Mouse (Mus musculus): ENCODE data around the gene Olfr331.
"Not testable (repeated sequence)": the region's sequence is repeated elsewhere in the genome, so short reads cannot be mapped to it uniquely, and the experiment has no call there.

Gene Olfr331

DNA sequence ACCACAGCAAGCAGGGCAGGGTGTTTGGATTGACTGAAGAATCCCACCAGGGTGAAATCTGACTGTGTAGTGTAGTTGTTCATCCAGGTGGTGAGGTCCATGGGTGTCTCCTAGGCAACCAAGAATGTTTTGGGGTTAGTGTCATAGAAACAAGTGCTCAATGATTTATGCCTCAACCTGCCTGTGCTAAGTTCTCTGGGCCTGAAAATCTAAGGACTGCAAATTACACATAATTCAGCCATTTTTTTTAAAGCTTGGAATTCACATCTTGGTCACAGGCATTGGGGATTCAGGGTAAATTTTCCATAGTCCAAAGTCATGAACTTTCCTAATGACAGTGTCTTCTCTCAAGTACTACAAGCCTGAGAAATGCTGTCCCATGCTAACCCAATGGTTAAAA is at the start of gene Olfr331:
Olfr331 (minus strand) TSS at position 101 of the 400 bp plus-strand sequence.
- not testable (repeated sequence) for DNase-seq (ENCODE audit: inconsistent age in 2 of 2, low spot score in 1 of 2)

DNA sequence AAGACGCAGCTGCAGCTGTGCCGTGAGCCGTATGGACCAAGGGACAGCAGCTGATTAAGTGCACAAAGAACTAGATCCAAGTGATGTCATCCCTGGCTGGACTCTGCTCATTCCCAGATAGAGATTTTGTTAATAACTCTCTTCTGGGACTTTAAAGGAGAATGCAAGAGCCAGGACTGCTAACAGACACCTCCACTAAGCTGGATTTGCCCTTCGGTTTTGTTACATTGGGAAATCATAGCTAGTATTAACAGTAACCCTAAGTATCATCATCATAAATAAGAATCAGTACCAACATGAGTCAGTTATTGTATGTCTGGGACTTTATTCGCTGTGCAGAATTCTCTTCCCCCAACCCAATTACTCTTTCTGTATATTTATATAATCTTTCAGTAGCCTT is 44.0 kb upstream of the Olfr331 start, which contains the start of gene Olfr329-ps:
Olfr329-ps (minus strand) TSS at position 101 of the 400 bp plus-strand sequence.
- no peak for DNase-seq (ENCODE audit: inconsistent age in 2 of 2, low spot score in 1 of 2)

DNA sequence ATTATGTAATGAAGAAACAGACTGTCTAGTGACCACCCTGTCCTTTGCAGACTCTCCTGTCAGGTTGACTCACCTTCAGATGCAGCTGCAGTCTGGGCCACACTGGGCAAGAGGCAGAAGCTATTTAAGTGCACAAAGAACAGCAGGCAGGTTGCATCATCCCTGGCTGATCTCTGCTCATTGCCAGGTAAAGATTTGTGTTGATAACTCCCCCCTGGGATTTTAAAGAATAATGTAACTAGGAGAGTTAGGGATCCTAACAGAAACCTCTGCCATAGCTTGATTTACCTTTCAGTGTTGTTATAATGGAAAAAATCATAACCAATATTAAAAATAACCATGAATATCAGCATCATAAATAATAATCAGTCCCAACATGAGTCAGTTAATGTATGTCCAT is 32.4 kb upstream of the Olfr331 start, which contains the start of gene Olfr330:
Olfr330 (minus strand) TSS at position 101 of the 400 bp plus-strand sequence.
- not testable (repeated sequence) for DNase-seq (ENCODE audit: inconsistent age in 2 of 2, low spot score in 1 of 2)

DNA sequence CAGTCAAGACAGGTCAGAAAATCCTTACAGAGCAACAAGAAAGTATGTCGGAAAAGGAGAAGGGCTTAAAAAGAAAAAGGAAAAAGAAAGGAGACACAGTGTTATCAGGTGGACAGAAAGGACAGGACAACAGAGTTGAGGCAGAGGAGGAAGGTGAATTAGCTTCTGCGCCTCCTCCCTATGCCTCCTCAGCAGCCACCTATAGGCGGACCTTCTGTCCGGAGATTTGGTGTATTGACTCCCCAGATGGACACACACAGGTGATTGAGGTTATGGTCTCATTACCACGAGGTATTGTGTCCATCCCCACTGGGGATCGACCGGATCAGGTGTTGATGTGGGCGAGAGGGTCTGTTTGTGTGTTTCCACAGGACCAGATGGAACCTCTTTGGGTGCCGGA is 17.4 kb upstream of the Olfr331 start:
- DNase-seq (ENCODE audit: inconsistent age in 2 of 2, low spot score in 1 of 2) = peak; percentile 24 to 41

DNA sequence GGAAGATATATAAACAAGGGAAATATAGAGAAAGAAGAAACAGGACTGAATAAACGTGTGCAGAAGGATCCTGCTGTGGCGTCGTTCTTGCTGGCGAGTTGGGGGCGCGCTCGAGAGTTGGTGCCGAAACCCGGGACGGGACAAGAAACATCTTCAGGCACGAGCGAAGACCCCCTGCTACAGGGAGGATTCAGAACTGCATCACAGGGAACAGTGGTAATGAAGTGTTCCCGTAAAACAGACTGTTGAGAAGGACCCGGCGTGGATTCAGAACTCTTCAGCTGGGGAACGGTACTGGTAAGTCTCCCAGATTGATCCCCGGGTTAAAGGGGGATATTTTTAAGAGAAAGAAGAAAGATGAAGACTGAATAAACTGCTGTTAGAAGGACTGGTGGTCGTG is 16.5 kb upstream of the Olfr331 start:
- DNase-seq (ENCODE audit: inconsistent age in 2 of 2, low spot score in 1 of 2) = peak; percentile 63 to 82

DNA sequence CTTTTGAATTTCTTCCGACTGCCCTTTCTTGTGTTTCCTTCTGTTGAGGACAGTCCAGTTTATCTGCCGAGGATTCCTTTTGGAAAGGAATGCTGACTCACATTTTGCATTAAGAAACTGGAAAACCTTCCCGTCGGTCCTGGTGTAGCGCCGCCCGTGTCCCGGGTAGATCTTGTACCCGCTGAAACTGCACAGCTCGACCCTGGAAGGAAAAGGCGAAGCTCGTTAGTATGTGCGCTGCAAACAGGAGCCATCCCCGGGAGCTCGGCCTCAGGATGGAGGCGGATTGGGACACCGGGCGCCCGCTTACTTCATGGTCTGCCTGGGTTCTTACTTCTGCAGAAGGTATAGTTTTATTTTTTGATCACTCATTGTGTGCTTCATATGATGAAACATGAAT is 6.7 kb upstream of the Olfr331 start:
- DNase-seq (ENCODE audit: inconsistent age in 2 of 2, low spot score in 1 of 2) = not testable (repeated sequence)

DNA sequence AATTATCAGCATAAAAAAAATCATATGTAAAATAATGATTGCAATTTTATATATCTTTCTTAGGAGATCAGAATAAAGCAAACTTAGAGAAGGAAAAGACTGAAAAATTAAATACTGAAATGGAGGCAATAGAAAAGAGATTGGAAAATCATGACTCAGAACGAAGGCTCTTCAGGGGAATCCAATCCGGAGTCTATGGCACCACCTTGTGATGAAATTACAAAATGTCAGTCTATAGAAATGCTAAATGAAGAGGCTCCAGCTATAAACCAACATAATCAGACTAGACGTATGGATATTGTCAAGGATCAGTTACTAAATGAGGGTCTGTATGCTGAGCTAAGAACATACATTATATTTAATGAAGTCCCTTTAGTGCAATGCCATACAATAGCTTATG is 3.1 kb downstream of the Olfr331 start:
- no peak for DNase-seq (ENCODE audit: inconsistent age in 2 of 2, low spot score in 1 of 2)

DNA sequence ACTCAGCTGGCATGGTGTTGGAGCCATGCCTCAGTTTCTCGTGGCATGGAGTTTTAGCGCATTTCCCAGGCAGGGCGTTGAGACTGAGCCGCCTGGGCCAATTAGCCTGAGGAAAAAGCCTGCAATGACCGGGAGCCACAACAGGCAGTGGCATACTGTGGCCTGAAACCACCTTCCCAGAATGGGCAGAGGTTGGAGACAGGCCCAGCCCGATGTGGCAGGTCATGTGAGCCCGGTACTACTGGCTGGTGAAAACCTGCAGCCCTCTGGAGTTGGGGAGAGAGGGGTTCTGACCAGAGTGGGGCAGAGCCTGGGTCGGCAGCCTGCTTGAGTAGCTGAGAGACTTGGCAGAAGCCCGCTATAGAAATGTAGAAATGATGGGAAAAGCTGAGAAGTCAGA is 3.6 kb downstream of the Olfr331 start:
- no peak for DNase-seq (ENCODE audit: inconsistent age in 2 of 2, low spot score in 1 of 2)

DNA sequence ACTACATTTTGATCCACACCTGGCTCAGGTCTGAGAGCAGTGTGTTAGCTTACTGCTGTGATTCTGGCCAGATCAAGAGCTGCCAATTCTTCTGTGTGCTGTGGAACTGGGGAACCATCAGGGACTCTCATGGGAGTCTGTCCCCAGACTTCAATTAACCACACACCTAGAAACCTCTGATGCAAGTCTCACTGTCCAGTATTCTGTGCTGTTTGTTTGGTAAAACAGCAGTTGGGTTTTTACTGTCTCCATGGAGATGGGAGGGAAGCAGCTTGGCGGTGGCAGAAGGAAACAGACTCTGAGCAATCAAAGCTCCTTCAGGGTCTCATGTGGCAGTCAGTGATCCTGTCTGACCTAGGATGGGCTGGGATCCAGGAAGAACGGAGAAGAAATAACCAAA is 9.9 kb downstream of the Olfr331 start, which contains the start of gene Olfr332:
Olfr332 (minus strand) TSS at position 101 of the 400 bp plus-strand sequence.
- no peak for DNase-seq (ENCODE audit: inconsistent age in 2 of 2, low spot score in 1 of 2)

DNA sequence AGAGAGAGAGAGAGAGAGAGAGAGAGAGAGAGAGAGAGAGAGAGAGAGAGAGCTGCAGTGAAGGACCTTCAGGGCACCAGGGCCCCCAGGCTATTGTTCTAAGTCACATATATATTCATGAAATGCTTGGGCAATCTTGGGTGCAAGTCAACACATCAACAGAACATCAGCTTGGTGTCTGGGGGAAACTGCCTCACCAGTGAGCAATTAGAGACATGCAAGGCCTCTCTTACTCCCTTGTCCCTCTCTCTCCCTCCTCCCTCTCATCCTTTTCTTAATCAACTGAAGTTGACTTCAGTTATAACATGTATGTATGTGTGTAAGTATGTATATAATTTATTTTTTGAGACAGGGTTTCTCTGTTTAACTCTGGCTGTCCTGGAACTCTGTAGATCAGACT is 40.2 kb downstream of the Olfr331 start, which contains the start of gene Olfr30:
Olfr30 (minus strand) TSS at position 101 of the 400 bp plus-strand sequence.
- no peak for DNase-seq (ENCODE audit: inconsistent age in 2 of 2, low spot score in 1 of 2)

DNA sequence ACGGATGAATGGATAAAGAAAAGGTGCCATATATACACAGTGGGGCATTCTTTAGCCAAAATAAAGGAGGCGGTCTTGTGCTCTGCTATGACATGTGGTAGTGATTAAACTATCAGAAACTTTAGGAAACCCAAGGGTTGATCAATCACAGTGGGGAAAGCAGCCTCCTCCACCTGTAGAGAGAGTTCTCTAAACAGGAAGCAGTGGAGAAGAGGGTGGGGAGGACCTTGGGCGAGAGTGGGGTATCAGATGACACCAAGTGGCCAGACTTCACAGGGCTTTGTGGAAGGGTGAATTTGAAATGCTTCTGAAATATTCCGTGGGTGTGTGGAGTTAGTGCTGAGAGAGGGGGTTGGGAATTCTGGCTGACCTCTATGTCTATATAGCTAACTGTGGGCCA is 48.8 kb downstream of the Olfr331 start:
- DNase-seq (ENCODE audit: inconsistent age in 2 of 2, low spot score in 1 of 2) = no peak

DNA sequence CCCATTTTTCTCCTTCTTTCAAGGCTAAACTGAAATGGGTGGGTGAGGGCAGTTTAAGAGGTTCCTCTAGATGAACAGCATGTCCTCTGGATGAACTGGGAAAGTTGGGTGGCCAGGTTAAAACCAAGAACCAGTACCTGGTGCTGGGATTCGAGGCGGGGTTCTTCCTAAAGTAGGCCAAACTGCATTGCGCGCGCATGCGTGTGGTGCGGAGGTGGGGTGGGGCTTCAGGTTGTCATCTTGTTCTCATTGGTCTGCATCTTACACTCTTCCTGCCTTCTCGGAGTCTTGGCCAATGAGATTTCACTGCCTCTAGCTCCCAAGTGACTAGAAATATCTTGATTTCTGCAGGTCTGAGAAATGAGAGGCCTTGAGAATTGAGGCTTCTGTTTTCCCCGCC is 49.6 kb downstream of the Olfr331 start, which contains the start of gene Lypd9:
Lypd9 (minus strand) TSS at position 165 of the 400 bp plus-strand sequence.
- no peak for DNase-seq (ENCODE audit: inconsistent age in 2 of 2, low spot score in 1 of 2)
